Mouse (Mus musculus) spleen, postnatal 0 days (tissue): ENCODE results near the gene Mamld1. TPM values are rescaled to one million over a fixed set of nuclear protein-coding genes. Genes with fewer than 3 reads are reported as not detected.

ENCODE experiments used
- polyA plus RNA-seq: library from polyadenylated mRNA; unstranded; fragments of >200 nt; fragmentation: Nextera tagmentation; extraction: Ambion mirVana; gene quantifications from 2 replicates; pipeline ENCODE4 v1.2.1, GENCODE M21; 2015

Mamld1 gene
- 3.7 and 4.6 TPM in 2 replicates for polyA plus RNA-seq

GRCm38 (mm10) chrX:71049864-71050576 is at the start of gene Mamld1:
TSS of gene Mamld1 (plus strand) at chrX:71050256.

Other genes with a start within 250 kb of the Mamld1 start
- gene Mtm1, start 160.5 kb downstream of the Mamld1 start, polyA plus RNA-seq = 3.1 and 4.3 TPM in 2 replicates